Mouse (Mus musculus) liver, embryonic 16.5 days (tissue): ENCODE data around the gene Fbxl16. TPM values are rescaled to one million over a fixed set of nuclear protein-coding genes. Genes with fewer than 3 reads are reported as not detected.

Experiments used
- ATAC-seq: fragments of 200-750 bp; cut with Nextera tagmentation; 2 replicates; pipeline ENCODE4 v1.8.0; 2017; ENCODE audit warnings: low read depth, mild to moderate bottlenecking, moderate number of reproducible peaks, moderate library complexity
- H3K27ac ChIP-seq: fragments of 300-500 bp; sonication (generic); 2 replicates; pipeline ENCODE4 v1.5.1; 2014; ENCODE audit warnings: mild to moderate bottlenecking, low read length
- H3K27me3 ChIP-seq: fragments of 300-500 bp; sonication (generic); 2 replicates; pipeline ENCODE4 v1.6.1; 2014; ENCODE audit warnings: low read depth, low read length, mixed read lengths; ENCODE audit not compliant: control insufficient read depth, insufficient read depth
- H3K36me3 ChIP-seq: fragments of 300-500 bp; sonication (generic); 2 replicates; pipeline ENCODE4 v1.6.1; 2014; ENCODE audit warnings: mild to moderate bottlenecking; ENCODE audit not compliant: control insufficient read depth, insufficient read depth
- H3K4me1 ChIP-seq: fragments of 300-500 bp; sonication (generic); 2 replicates; pipeline ENCODE4 v1.6.1; 2014; ENCODE audit warnings: low read depth, low read length, mixed read lengths; ENCODE audit not compliant: control insufficient read depth
- H3K4me2 ChIP-seq: fragments of 300-500 bp; sonication (generic); 2 replicates; pipeline ENCODE4 v1.6.1; 2014; ENCODE audit warnings: low read depth, low read length, mixed read lengths
- H3K4me3 ChIP-seq: fragments of 300-500 bp; sonication (generic); 2 replicates; pipeline ENCODE4 v1.5.1; 2014; ENCODE audit warnings: low read depth, mild to moderate bottlenecking, low read length
- H3K9ac ChIP-seq: fragments of 300-500 bp; sonication (generic); 2 replicates; pipeline ENCODE4 v1.6.1; 2014; ENCODE audit warnings: low read depth, low read length
- H3K9me3 ChIP-seq: fragments of 300-500 bp; sonication (generic); replicated peaks from 2 replicates; pipeline ENCODE4 v1.6.1; 2016; ENCODE audit warnings: low read length; ENCODE audit not compliant: control insufficient read depth
- WGBS: fragments of 180-500 bp; shearing (Covaris S2); extraction: QIAGEN DNeasy Blood & Tissue Kit; methylation state at CpG from one replicate; pipeline ENCODE4 v1.1.7; 2014; ENCODE audit not compliant: insufficient replicate concordance; 5-methylcytosine and 5-hydroxymethylcytosine counted together
- polyA plus RNA-seq: library from polyadenylated mRNA; unstranded; fragments of >200 nt; fragmentation: Nextera tagmentation; extraction: Ambion mirVana; gene quantifications from 2 replicates; pipeline ENCODE4 v1.2.1, GENCODE M21; 2015

The Fbxl16 gene
- polyA plus RNA-seq, 1 experiment from 2014 or later = 0.17 TPM

- H3K27me3 ChIP-seq = peaks cover 35% of the 10 kb centered on the region
- H3K36me3 ChIP-seq = no peaks in the 10 kb centered on the region
- peaks cover 12% of the 10 kb centered on the region for H3K4me1 ChIP-seq
- H3K4me3 ChIP-seq = no peak overlapping the region
- no peaks in the 10 kb centered on the region for H3K9me3 ChIP-seq
- WGBS = 7% methylated on average over 42 of the region's 46 CpGs
- no peak overlapping the region for H3K27ac ChIP-seq
- peak; percentile 60 for ATAC-seq
- H3K9ac ChIP-seq = no peak overlapping the region
- H3K4me2 ChIP-seq = peak overlapping the region; percentile 30; the same call in 1 of the 2 replicates
Measured at GRCm38 (mm10) chr17:25818851-25819780, 10.2 kb downstream of the Fbxl16 start.

GRCm38 (mm10) chr17:25823452-25823851 lies 14.6 kb downstream of the Fbxl16 start, which contains the start of gene Wdr24:
Gene Wdr24 (plus strand): TSS chr17:25823627.
- peaks cover 27% of the 10 kb centered on the region for H3K4me1 ChIP-seq
- WGBS = under 1% methylated on average over 18 of the region's 18 CpGs
- H3K9me3 ChIP-seq = no peaks in the 10 kb centered on the region
- peaks cover 24% of the 10 kb centered on the region for H3K27me3 ChIP-seq
- peak within 1 kb of the TSS; percentile 60 for H3K27ac ChIP-seq
- peak within 1 kb of the TSS; percentile 92 for H3K4me2 ChIP-seq
- peak within 1 kb of the TSS; percentile 85 for H3K4me3 ChIP-seq
- ATAC-seq = peak; percentile 64
- peak within 1 kb of the TSS; percentile 77 for H3K9ac ChIP-seq
- H3K36me3 ChIP-seq = no peaks in the 10 kb centered on the region; the same call in none of the 2 replicates

- H3K9ac ChIP-seq = peak overlapping the region; percentile 77
- 55% methylated on average over 17 of the region's 17 CpGs for WGBS
- H3K27me3 ChIP-seq = peaks cover 13% of the 10 kb centered on the region
- no peak for ATAC-seq
- peak overlapping the region; percentile 85 for H3K4me3 ChIP-seq
- no peaks in the 10 kb centered on the region; the same call in none of the 2 replicates for H3K36me3 ChIP-seq
- peak overlapping the region; percentile 92 for H3K4me2 ChIP-seq
- peaks cover 30% of the 10 kb centered on the region for H3K4me1 ChIP-seq
- H3K27ac ChIP-seq = peak overlapping the region; percentile 60; the same call in 1 of the 2 replicates
- no peaks in the 10 kb centered on the region for H3K9me3 ChIP-seq
Measured at GRCm38 (mm10) chr17:25824362-25825142, 15.7 kb downstream of the Fbxl16 start.

- H3K9ac ChIP-seq = peak overlapping the region; percentile 77; the same call in 1 of the 2 replicates
- no peak overlapping the region for H3K4me3 ChIP-seq
- no peak overlapping the region for H3K4me2 ChIP-seq
- no peaks in the 10 kb centered on the region for H3K9me3 ChIP-seq
- WGBS = 76% methylated on average over 6 of the region's 6 CpGs
- no peak overlapping the region for H3K27ac ChIP-seq
- ATAC-seq = no peak
- H3K36me3 ChIP-seq = peaks cover 3% of the 10 kb centered on the region
- H3K4me1 ChIP-seq = peaks cover 37% of the 10 kb centered on the region
- peaks cover 6% of the 10 kb centered on the region for H3K27me3 ChIP-seq
Measured at GRCm38 (mm10) chr17:25825311-25825710, 16.4 kb downstream of the Fbxl16 start.

GRCm38 (mm10) chr17:25825984-25826570 lies 17.2 kb downstream of the Fbxl16 start:
- H3K4me1 ChIP-seq = peaks cover 44% of the 10 kb centered on the region

GRCm38 (mm10) chr17:25827011-25827410 lies 18.1 kb downstream of the Fbxl16 start:
- H3K4me2 ChIP-seq = no peak overlapping the region
- peaks cover 14% of the 10 kb centered on the region for H3K36me3 ChIP-seq
- no peak overlapping the region for H3K27ac ChIP-seq
- no peaks in the 10 kb centered on the region; the same call in 1 of the 2 replicates for H3K27me3 ChIP-seq
- peaks cover 54% of the 10 kb centered on the region for H3K4me1 ChIP-seq
- no peak for ATAC-seq
- WGBS = 86% methylated on average over 13 of the region's 13 CpGs
- no peaks in the 10 kb centered on the region for H3K9me3 ChIP-seq
- no peak overlapping the region for H3K4me3 ChIP-seq
- no peak overlapping the region for H3K9ac ChIP-seq

More at GRCm38 (mm10) chr17:25825984-25826570, 17.2 kb downstream of the Fbxl16 start:
- Histone ChIP-seq H3K9me3 (no peaks in the 10 kb centered on the region), H3K36me3 (peaks cover 9% of the 10 kb centered on the region), H3K27ac (no peak overlapping the region), H3K9ac (no peak overlapping the region), H3K27me3 (peaks cover 3% of the 10 kb centered on the region), H3K4me2 (no peak overlapping the region), H3K4me3 (no peak overlapping the region)
- WGBS = 85% methylated on average over 27 of the region's 27 CpGs
- ATAC-seq = no peak

GRCm38 (mm10) chr17:25827546-25828222 lies 18.8 kb downstream of the Fbxl16 start:
- 89% methylated on average over 22 of the region's 22 CpGs for WGBS
- H3K4me3 ChIP-seq = no peak overlapping the region
- no peak overlapping the region for H3K27ac ChIP-seq
- peaks cover 14% of the 10 kb centered on the region for H3K36me3 ChIP-seq
- no peak overlapping the region for H3K4me2 ChIP-seq
- H3K9me3 ChIP-seq = no peaks in the 10 kb centered on the region
- H3K27me3 ChIP-seq = no peaks in the 10 kb centered on the region
- no peak overlapping the region for H3K9ac ChIP-seq
- no peak for ATAC-seq
- H3K4me1 ChIP-seq = peaks cover 58% of the 10 kb centered on the region

- Histone ChIP-seq H3K27me3 (no peaks in the 10 kb centered on the region), H3K27ac (peak overlapping the region; percentile 75), H3K9ac (peak overlapping the region; percentile 73; the same call in 1 of the 2 replicates), H3K4me3 (peak overlapping the region; percentile 60), H3K4me1 (peaks cover 55% of the 10 kb centered on the region), H3K9me3 (no peaks in the 10 kb centered on the region), H3K4me2 (peak overlapping the region; percentile 69), H3K36me3 (peaks cover 14% of the 10 kb centered on the region)
- 83% methylated on average over 8 of the region's 8 CpGs for WGBS
- no peak for ATAC-seq
Measured at GRCm38 (mm10) chr17:25828223-25828594, 19.3 kb downstream of the Fbxl16 start.
